10 mouse cellular contexts compared by ENCODE assay signal in genomic region chr13:65258175-65258954, GRCm38 (mm10). TPM values are rescaled to one million over a fixed set of nuclear protein-coding genes. Genes with fewer than 3 reads are reported as not detected.
DNase-seq lines count a peak whose midpoint lies in the region; ATAC-seq and TF ChIP-seq lines count a peak whose summit lies in the region.
"Had no signal": no experiment of that assay in that cellular context is flagged by ENCODE, and none has a peak within 500 bp of the region (broad histone marks: within the 10 kb centered on the region; RNA-seq: fewer than 3 reads in every experiment).

No protein-coding gene starts in this region.

- intact Hi-C loops in gastrocnemius, adult 2 months (cut with DNase I), result no loop called here

- peak overlapping the region; percentile 49 for H3K4me3 ChIP-seq in gastrocnemius, adult 2 months
- peak overlapping the region; percentile 43 for H3K4me3 ChIP-seq in cerebellum, adult 2 months (replicated peaks; ENCODE audit: insufficient read depth, low read depth, low read length)
- H3K4me3 ChIP-seq in intestine, embryonic 16.5 days (ENCODE audit: low read length), result peak overlapping the region; percentile 28
- H3K4me3 ChIP-seq in limb, embryonic 15.5 days, result peak overlapping the region; percentile 20
- H3K4me3 ChIP-seq: erythroblast, embryonic 14.5 days had no signal

- H3K9me3 ChIP-seq in intestine, embryonic 16.5 days (ENCODE audit: control insufficient read depth, low read length), result peaks cover 25% of the 10 kb centered on the region
- peaks cover 33% of the 10 kb centered on the region for H3K9me3 ChIP-seq in limb, embryonic 15.5 days

- peak; percentile 50 for ATAC-seq in intestine, embryonic 16.5 days
- no peak for ATAC-seq in limb, embryonic 15.5 days (ENCODE audit: insufficient number of reproducible peaks, low FRiP score, low TSS enrichment, low read depth)

- H3K27ac ChIP-seq in gastrocnemius, adult 2 months, result no peak overlapping the region
- H3K27ac ChIP-seq in cerebellum, adult 2 months (ENCODE audit: insufficient read depth, low read length), result no peak overlapping the region
- no peak overlapping the region for H3K27ac ChIP-seq in intestine, embryonic 16.5 days (ENCODE audit: low read length)
- no peak overlapping the region for H3K27ac ChIP-seq in limb, embryonic 15.5 days

- no peak for TF ChIP-seq POLR2A in cerebellum, adult 2 months (IDR thresholded peaks at IDR 0.05; ENCODE audit: borderline replicate concordance, insufficient read depth, low read length)

- TF ChIP-seq CTCF in gastrocnemius, adult 2 months (IDR thresholded peaks at IDR 0.05), result no peak
- TF ChIP-seq CTCF in cerebellum, adult 2 months (IDR thresholded peaks at IDR 0.05; ENCODE audit: borderline replicate concordance, insufficient read depth, low read depth, low read length), result no peak

- H3K36me3 ChIP-seq in intestine, embryonic 16.5 days (ENCODE audit: control insufficient read depth, insufficient read depth, low read length), result 0 out of 2 replicates have a peak, but pooled peaks cover 11% of the 10 kb centered on the region
- peaks cover 11% of the 10 kb centered on the region for H3K36me3 ChIP-seq in limb, embryonic 15.5 days

- DNase-seq in gastrocnemius, adult 2 months, result peak; percentile 20
- DNase-seq in gastrocnemius, postnatal 4 days (ENCODE audit: low spot score in 2 of 2), result no peak
- peak; percentile 67 to 76 for DNase-seq in cerebellum, adult 2 months
- peak; percentile 38 for DNase-seq in forelimb bud, embryonic 11.5 days (ENCODE audit: low read depth, low spot score)
- DNase-seq in retina, embryonic 14.5 days (ENCODE audit: low spot score), result peak; percentile 54
- DNase-seq in thymus, postnatal 25 days, result no peak

- H3K27me3 ChIP-seq in cerebellum, adult 2 months (ENCODE audit: control insufficient read depth, insufficient read depth, low read length), result no peaks in the 10 kb centered on the region
- no peaks in the 10 kb centered on the region; the same call in 1 of the 2 replicates for H3K27me3 ChIP-seq in intestine, embryonic 16.5 days (replicated peaks; ENCODE audit: control insufficient read depth, insufficient read depth, low read length)
- H3K27me3 ChIP-seq in limb, embryonic 15.5 days, result peaks cover 4% of the 10 kb centered on the region; the same call in 1 of the 2 replicates

- H3K9ac ChIP-seq in intestine, embryonic 16.5 days (ENCODE audit: low read depth, low read length), result no peak overlapping the region
- no peak overlapping the region for H3K9ac ChIP-seq in limb, embryonic 15.5 days

- no peaks in the 10 kb centered on the region for H3K4me1 ChIP-seq in cerebellum, adult 2 months (ENCODE audit: control insufficient read depth, insufficient read depth, low read length)
- no peaks in the 10 kb centered on the region for H3K4me1 ChIP-seq in intestine, embryonic 16.5 days (ENCODE audit: control insufficient read depth, insufficient read depth, low read length)
- H3K4me1 ChIP-seq in limb, embryonic 15.5 days, result no peaks in the 10 kb centered on the region

- peak overlapping the region; percentile 35 for H3K4me2 ChIP-seq in intestine, embryonic 16.5 days (ENCODE audit: low read depth, low read length)
- peak overlapping the region; percentile 33; the same call in 1 of the 2 replicates for H3K4me2 ChIP-seq in limb, embryonic 15.5 days

- 24% methylated on average over 36 of the region's 36 CpGs for WGBS in cerebellum, adult 2 months
- WGBS in intestine, embryonic 16.5 days, result 22% methylated on average over 36 of the region's 36 CpGs
- 30% methylated on average over 36 of the region's 36 CpGs for WGBS in limb, embryonic 15.5 days

RNA-seq across cellular contexts. Expression of gene Gm10775, which starts 1.0 kb away (rescaled TPM):
- total RNA-seq in gastrocnemius, adult 2 months (2021), result not detected
- total RNA-seq in gastrocnemius, postnatal 4 days (2021), result not detected
- polyA plus RNA-seq in cerebellum, adult 2 months (2012; rRNA removed), result 0.32 and 0.56 TPM in 2 replicates
- polyA plus RNA-seq in intestine, embryonic 16.5 days (2015; fragmentation: Nextera tagmentation; extraction: Ambion mirVana), result not detected in 2 replicates
- polyA plus RNA-seq in limb, embryonic 15.5 days (2015; fragmentation: Nextera tagmentation; extraction: Ambion mirVana), result not detected in 2 replicates
- polyA plus RNA-seq: erythroblast, embryonic 14.5 days; spleen, adult 2 months had no signal

RNA-seq across cellular contexts. Expression of gene Zfp369, which starts 20.2 kb away (rescaled TPM):
- total RNA-seq in gastrocnemius, adult 2 months (2021), result 10 to 100 TPM in 1 of 2 experiments, 1 to 10 TPM in 1; 8.9 to 10.6 TPM
- total RNA-seq in gastrocnemius, postnatal 4 days (2021), result 10 to 100 TPM; 18.4 to 19.9 TPM
- 39.6 and 40.5 TPM in 2 replicates for polyA plus RNA-seq in cerebellum, adult 2 months (2012; rRNA removed)
- polyA plus RNA-seq in intestine, embryonic 16.5 days (2015; fragmentation: Nextera tagmentation; extraction: Ambion mirVana), result 5.6 and 7.1 TPM in 2 replicates
- 11.3 and 12.4 TPM in 2 replicates for polyA plus RNA-seq in limb, embryonic 15.5 days (2015; fragmentation: Nextera tagmentation; extraction: Ambion mirVana)

RNA-seq across cellular contexts. Expression of gene Nlrp4f, which starts 52.6 kb away (rescaled TPM):
- not detected for total RNA-seq in gastrocnemius, adult 2 months (2021)
- not detected for total RNA-seq in gastrocnemius, postnatal 4 days (2021)
- 0.16 and 0.23 TPM in 2 replicates for polyA plus RNA-seq in cerebellum, adult 2 months (2012; rRNA removed)
- polyA plus RNA-seq in intestine, embryonic 16.5 days (2015; fragmentation: Nextera tagmentation; extraction: Ambion mirVana), result not detected in 2 replicates
- not detected in 2 replicates for polyA plus RNA-seq in limb, embryonic 15.5 days (2015; fragmentation: Nextera tagmentation; extraction: Ambion mirVana)
- polyA plus RNA-seq: erythroblast, embryonic 14.5 days; spleen, adult 2 months had no signal

Comparison
In these comparisons a context has a peak if more than half of its experiments do, and no peak if none do; other contexts are left out.
1. DNase-seq: peak in gastrocnemius, adult 2 months (single experiment), cerebellum, adult 2 months (2 of 2), forelimb bud, embryonic 11.5 days (single experiment) and retina, embryonic 14.5 days (single experiment); none in gastrocnemius, postnatal 4 days (0 of 2) and thymus, postnatal 25 days (single experiment).
2. Peak in every context shown above with its lines, with median percentiles within 50 percentile points of each other: H3K4me3 ChIP-seq.